Mouse (Mus musculus) bone marrow, adult 2 months (tissue): Measurements from ENCODE around the gene Pdik1l.

ENCODE experiments used
- CTCF ChIP-seq: fragments of 200-500 bp; IDR thresholded peaks from 2 replicates; pipeline ENCODE4 v1.5.1; 2011; ENCODE audit warnings: low read length, control low read depth; ENCODE audit not compliant: control insufficient read depth, insufficient read depth
- POLR2A ChIP-seq: fragments of 200-500 bp; IDR thresholded peaks from 2 replicates; pipeline ENCODE4 v1.6.1; 2011; ENCODE audit warnings: low read depth, mild to moderate bottlenecking, control low read depth, low read length, borderline replicate concordance; ENCODE audit not compliant: control insufficient read depth

DNA sequence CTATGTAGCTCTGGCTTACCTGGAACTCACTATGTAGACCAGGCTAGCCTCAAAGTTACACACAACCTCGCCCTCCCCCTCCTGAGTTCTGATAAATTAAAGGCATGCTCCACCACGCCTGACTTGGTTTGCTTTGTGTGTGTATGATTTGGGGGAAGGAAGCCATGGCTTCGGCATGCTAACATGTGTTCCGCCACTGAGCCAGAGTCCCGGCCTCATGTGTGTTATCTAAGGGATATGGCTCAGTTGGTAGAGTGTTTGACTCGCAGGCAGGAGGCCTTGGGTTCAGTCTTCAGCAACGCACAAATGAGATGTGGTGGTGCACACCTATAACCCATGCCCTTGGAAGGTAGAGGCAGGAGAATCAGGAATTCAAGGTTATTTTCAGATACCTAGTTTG, 15.7 kb downstream of the Pdik1l start:
- TF ChIP-seq CTCF (no peak), POLR2A (no peak)
